Mouse (Mus musculus): ENCODE data around the gene Gm37419. TPM values are rescaled to one million over a fixed set of nuclear protein-coding genes. Genes with fewer than 3 reads are reported as not detected.

Gm37419 gene
- not detected for total RNA-seq (2021)

DNA sequence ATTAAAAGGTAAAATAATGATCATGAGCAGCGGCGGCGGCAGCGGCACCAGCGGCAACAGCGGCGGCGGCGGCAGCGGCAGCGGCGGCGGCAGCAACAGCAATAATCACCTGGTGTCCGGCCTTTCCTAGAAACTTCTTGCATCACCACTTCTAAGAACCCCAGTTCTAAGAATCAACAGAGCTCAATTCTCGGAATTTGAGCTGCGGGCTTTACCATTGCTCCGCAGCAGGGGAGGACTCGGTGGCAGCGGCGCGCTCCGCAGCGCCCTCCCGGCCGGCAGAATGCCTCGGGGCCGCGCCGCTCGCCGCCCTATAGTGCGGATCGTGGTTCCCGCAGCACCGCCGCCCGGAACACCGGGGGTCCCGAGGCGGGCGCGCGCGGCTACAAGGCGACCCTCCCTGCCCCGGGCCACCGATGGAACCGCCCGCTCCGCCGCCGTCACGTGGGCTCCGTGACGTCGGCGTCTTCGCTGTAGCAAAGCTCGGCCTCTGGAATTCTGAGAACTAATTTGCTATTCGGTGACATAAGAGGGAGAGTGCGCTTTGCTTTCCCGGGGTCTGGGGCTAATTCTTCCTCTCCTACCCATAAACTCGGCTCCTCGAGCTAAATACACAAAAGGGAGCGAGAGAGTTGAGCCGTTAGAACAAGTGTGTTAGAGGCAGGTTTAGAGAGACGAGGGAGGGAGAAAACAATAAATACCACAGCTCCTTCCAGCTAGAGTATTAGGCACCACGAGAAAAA is at the start of gene Gm37419, which contains the start of gene Bcl6:
Gene Gm37419 (plus strand): TSS at position 17 of the 743 bp plus-strand sequence.
Gene Bcl6 (minus strand): TSS at position 387 of the 743 bp plus-strand sequence.
- intact Hi-C loops (cut with DNase I): loop anchor here (5.0 kb wide), 2 partner anchors 504 to 904 kb away; no protein-coding TSS in a partner anchor
- peak; percentile 77 for DNase-seq (ENCODE audit: low spot score)

GRCm38 (mm10) chr16:23944801-23945200 is 43.5 kb upstream of the Gm37419 start:
- no peak for DNase-seq (ENCODE audit: low spot score)
- intact Hi-C loops (cut with DNase I): no loop called here

GRCm38 (mm10) chr16:23947654-23948053 is 40.6 kb upstream of the Gm37419 start:
- no peak for DNase-seq (ENCODE audit: low spot score)
- intact Hi-C loops (cut with DNase I): no loop called here

GRCm38 (mm10) chr16:23952101-23952727 is 36.1 kb upstream of the Gm37419 start:
- no peak for DNase-seq (ENCODE audit: low spot score)
- intact Hi-C loops (cut with DNase I): loop anchor here (2.0 kb wide), 2 partner anchors 53 to 499 kb away; no protein-coding TSS in a partner anchor

DNA sequence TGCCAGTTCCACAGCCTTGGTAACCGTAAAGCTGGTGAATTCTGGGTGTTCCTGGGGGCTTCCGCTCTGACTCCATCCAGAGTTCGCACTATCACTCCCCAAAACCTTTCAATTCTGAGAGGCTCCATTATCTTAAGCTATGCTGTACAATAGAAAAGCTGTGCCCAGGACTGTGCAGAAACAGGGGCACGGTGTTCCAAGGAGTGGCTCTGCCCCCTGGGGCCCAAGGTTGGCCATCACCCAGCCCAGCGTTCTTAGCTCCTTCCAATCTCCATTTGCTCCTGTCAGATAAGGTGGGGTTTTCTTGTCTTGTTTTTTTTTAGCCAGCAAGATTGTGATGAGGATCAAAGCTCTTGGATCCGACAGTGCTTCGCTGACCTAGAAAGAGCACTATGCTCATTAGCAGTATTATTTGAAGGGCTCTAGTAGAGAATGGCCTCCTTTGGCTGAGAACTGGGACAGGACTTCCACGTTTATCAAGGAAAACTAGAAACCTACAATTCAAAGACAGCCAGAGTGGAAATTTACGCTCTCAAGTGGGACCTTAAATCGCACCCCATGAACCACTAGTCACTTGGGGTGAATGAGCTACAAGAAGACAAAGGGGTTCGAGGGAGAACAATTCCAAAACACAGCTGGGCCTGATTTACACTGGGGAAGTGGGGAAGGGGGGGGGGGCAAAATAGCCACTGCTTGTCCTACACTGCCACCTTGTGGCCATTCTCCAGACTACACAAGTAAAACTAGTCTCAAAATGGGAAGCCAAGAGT is 34.9 kb upstream of the Gm37419 start:
- intact Hi-C loops (cut with DNase I): loop anchor here (1.0 to 2.0 kb wide), 3 partner anchors 55 to 501 kb away; no protein-coding TSS in a partner anchor
- DNase-seq (ENCODE audit: low spot score): no peak

DNA sequence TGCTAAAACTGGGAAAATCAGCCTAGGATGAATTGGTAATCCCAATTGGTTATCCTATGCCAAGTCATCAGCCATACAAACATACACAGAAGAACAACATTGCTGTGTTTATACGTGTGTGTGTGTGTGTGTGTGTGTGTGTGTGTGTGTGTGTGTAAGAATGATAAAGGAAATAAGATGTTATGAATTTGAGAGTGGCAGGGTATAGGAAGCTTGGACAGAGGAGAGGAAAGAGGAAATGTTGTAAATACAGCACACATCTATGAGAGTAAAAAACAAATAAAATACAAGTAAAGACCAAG is 34.4 kb upstream of the Gm37419 start:
- intact Hi-C loops (cut with DNase I): loop anchor here (1.0 to 2.0 kb wide), 3 partner anchors 55 to 501 kb away; no protein-coding TSS in a partner anchor
- DNase-seq (ENCODE audit: low spot score): no peak

GRCm38 (mm10) chr16:23958938-23959337 is 29.3 kb upstream of the Gm37419 start:
- intact Hi-C loops (cut with DNase I): no loop called here

GRCm38 (mm10) chr16:23962401-23962800 is 25.9 kb upstream of the Gm37419 start:
- intact Hi-C loops (cut with DNase I): loop anchor here (5.0 kb wide), 1 partner anchor 1385 kb away; no protein-coding TSS in a partner anchor
- DNase-seq (ENCODE audit: low spot score): no peak

More at GRCm38 (mm10) chr16:23958938-23959337, 29.3 kb upstream of the Gm37419 start:
- DNase-seq (ENCODE audit: low spot score): no peak

GRCm38 (mm10) chr16:23963896-23964668 is 24.2 kb upstream of the Gm37419 start:
- intact Hi-C loops (cut with DNase I): loop anchor here (5.0 kb wide), 1 partner anchor 1383 kb away; no protein-coding TSS in a partner anchor
- DNase-seq (ENCODE audit: low spot score): no peak

DNA sequence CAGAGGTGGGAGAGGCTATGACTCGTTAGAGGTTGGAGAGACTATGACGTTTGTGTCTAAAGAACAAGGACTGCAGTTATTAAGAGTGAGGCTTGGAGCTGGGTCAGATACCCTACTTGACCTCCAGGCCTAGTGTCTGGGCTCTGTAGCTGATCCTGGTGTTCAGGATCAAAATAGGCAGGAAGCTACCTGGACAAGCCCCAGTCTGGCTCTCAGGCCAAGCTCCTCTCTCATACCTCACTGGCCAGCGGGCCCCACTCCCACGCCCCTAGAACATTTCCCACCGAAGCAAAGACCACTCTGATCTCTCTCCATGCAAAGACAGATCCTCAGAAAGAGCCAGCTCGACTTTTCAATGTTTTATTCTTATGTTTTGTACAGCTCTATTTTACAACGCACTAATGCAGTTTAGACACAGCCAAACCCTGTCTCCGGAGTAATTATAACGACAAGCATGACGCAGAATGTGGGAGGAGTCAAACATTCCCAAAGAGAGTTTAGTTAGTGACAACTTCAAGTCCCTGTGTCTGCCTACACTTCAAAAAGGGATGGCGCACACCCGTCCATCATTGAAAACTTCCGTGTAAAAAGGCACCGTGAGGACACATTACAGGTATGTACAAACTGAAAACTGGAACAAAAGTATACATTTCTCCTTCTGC is 23.4 kb upstream of the Gm37419 start:
- DNase-seq (ENCODE audit: low spot score): no peak
- intact Hi-C loops (cut with DNase I): loop anchor here (5.0 kb wide), 1 partner anchor 1382 kb away; no protein-coding TSS in a partner anchor

GRCm38 (mm10) chr16:23966066-23966465 is 22.2 kb upstream of the Gm37419 start:
- intact Hi-C loops (cut with DNase I): no loop called here

GRCm38 (mm10) chr16:23967301-23967700 is 21.0 kb upstream of the Gm37419 start:
- intact Hi-C loops (cut with DNase I): no loop called here
- no peak for DNase-seq (ENCODE audit: low spot score)

More at GRCm38 (mm10) chr16:23966066-23966465, 22.2 kb upstream of the Gm37419 start:
- no peak for DNase-seq (ENCODE audit: low spot score)

GRCm38 (mm10) chr16:23968888-23969287 is 19.4 kb upstream of the Gm37419 start:
- intact Hi-C loops (cut with DNase I): no loop called here
- DNase-seq (ENCODE audit: low spot score): no peak

DNA sequence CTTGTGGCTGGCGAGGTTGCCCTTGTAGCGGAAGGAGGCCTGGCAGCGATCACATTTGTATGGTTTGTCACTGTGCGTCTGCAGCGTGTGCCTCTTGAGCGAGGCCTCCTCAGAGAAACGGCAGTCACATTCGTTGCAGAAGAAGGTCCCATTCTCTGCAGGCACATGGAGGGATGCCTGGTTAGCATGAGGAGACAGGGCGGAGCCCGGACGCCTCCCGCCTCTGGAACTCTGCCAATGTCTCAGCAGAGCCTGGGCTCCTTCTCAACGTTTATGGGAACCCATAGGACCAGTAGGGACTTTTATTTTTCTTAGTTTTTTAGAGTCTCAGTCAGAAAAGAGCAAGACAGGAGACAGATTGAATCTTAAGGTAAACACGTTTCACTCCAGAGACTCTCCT is 18.4 kb upstream of the Gm37419 start:
- no peak for DNase-seq (ENCODE audit: low spot score)
- intact Hi-C loops (cut with DNase I): no loop called here

GRCm38 (mm10) chr16:23972126-23972740 is 16.0 kb upstream of the Gm37419 start:
- no peak for DNase-seq (ENCODE audit: low spot score)
- intact Hi-C loops (cut with DNase I): no loop called here

DNA sequence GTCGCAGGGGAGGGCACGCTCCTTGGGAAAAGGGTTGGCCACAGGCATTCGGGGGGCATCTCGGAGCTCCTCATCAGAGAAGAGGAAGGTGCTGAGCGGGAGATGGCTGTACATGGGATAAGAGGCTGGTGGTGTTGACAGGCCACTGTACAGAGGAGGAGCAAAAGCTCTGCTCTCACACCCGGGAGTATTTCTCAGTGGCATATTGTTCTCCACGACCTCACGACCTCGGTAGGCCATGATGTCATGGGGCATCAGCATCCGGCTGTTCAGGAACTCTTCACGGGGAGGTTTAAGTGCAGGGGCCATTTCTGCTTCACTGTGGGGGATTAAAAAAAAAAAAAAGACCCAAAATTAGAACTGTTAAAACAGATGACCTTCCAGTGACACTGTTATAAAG is 15.4 kb upstream of the Gm37419 start:
- intact Hi-C loops (cut with DNase I): no loop called here
- no peak for DNase-seq (ENCODE audit: low spot score)

- intact Hi-C loops (cut with DNase I): no loop called here
Observed at GRCm38 (mm10) chr16:23973635-23974367, 14.5 kb upstream of the Gm37419 start.

DNA sequence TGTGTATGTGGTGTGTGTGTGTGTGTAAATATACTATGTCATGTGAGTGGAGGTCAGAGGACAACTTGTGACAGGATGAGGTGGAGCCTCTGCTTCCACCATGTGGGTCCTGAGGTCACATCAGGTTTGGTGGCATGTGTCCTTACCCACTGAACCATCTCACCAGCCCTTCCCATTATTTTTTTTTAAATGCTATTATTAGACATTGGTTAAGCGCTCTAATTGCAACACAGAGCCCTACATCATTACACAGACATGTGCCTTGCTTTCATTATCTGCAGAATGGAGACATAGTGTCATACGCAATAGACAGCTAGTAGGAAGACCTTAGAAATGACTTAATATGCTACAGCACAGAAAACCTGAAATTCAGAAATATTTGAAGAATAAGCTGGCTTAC is 12.1 kb upstream of the Gm37419 start:
- intact Hi-C loops (cut with DNase I): no loop called here
- DNase-seq (ENCODE audit: low spot score): no peak

More at GRCm38 (mm10) chr16:23973635-23974367, 14.5 kb upstream of the Gm37419 start:
- no peak for DNase-seq (ENCODE audit: low spot score)
